Mouse (Mus musculus): ENCODE results near the gene Alkbh6. TPM values are rescaled to one million over a fixed set of nuclear protein-coding genes. Genes with fewer than 3 reads are reported as not detected.

Alkbh6 gene
- polyA plus RNA-seq, 1 experiment from 2014 or later, result 72.1 TPM

DNA sequence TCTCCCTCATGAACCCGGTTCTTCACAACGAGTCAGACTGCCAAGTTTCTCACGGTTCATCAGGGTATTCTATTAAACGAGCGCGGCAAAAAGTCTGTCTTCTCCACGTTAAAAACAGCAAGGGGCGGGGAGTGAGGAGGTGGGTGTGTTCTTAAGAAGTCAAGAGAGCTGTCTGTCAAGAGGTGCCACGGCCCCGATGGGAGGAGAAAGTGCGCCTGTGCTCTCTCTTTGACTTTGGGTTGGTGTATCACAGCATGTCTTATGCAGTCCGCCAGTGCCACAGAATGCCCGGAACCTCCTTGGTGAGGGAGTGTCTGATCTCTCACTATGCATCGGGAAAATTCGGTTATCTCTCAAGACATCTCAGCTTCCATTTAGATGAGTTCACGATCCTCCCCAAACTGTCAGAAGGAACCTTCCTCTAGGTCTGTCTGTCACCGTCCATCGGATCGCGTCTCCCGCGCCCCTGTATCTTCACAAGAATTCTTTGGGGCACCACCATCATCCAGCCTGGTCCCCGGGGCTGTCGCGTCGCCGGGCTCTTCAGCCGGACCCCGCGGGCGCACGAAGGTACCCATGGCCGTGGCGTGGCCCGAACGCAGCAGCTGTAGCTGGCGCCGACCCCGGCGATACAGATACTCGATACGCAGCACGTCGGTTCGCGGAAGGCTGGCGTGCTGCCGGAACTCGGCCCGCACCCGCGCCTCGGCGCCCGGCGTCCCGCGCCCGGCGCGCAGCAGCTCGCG lies 13.2 kb downstream of the Alkbh6 start, which contains the start of gene E130208F15Rik:
Gene E130208F15Rik (plus strand): TSS at position 202 of the 746 bp plus-strand sequence.
- peaks cover 6% of the 10 kb centered on the region; the same call in 1 of the 2 replicates for H3K4me1 ChIP-seq (ENCODE audit: insufficient read depth)
- DNase-seq (peak; percentile 84), ATAC-seq (ENCODE audit: insufficient read depth) (peak; percentile 70)
- under 1% methylated on average over 63 of the region's 63 CpGs for whole genome bisulfite sequencing
- TF ChIP-seq CTCF (IDR thresholded peaks at IDR 0.05; ENCODE audit: low read depth), result no peak
- H3K9me3 ChIP-seq (ENCODE audit: low read depth, low read length), result 0 out of 2 replicates have a peak, but pooled peaks cover 3% of the 10 kb centered on the region
- peak within 1 kb of the TSS; percentile 86 for H3K9ac ChIP-seq
- peak within 1 kb of the TSS; percentile 89 for H3K27ac ChIP-seq (ENCODE audit: low read depth)
- H3K36me3 ChIP-seq (ENCODE audit: insufficient read depth), result no peaks in the 10 kb centered on the region
- H3K27me3 ChIP-seq (ENCODE audit: insufficient read depth, low read length), result no peaks in the 10 kb centered on the region
- H3K4me2 ChIP-seq, result peak within 1 kb of the TSS; percentile 80
- H3K4me3 ChIP-seq (ENCODE audit: low read depth, low read length), result peak within 1 kb of the TSS; percentile 68

DNA sequence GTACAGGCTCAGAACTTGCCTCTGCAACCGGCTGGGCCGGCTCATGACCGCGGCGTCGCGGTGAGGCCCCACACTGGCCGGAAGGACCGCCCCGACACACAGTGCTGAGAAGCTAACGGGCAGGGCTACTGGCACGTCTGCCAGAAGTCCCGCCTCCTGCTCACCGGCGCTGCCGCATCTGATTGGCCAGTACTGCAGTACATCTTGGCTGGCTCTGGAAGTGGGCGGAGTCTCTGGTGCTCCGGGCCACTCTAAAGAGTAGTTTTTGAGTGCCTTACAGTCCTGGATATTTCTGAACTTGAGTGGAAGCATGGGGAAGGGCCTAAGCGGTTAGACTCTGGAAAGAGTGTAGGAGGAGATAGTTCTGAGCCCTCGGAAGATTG lies 13.8 kb downstream of the Alkbh6 start:
- H3K27me3 ChIP-seq (ENCODE audit: insufficient read depth, low read length), result no peaks in the 10 kb centered on the region
- peaks cover 9% of the 10 kb centered on the region; the same call in 1 of the 2 replicates for H3K4me1 ChIP-seq (ENCODE audit: insufficient read depth)
- DNase-seq (peak; percentile 99), ATAC-seq (ENCODE audit: insufficient read depth) (peak; percentile 98)
- no peaks in the 10 kb centered on the region for H3K36me3 ChIP-seq (ENCODE audit: insufficient read depth)
- peak overlapping the region; percentile 89 for H3K27ac ChIP-seq (ENCODE audit: low read depth)
- peak overlapping the region; percentile 80 for H3K4me2 ChIP-seq
- peak overlapping the region; percentile 86 for H3K9ac ChIP-seq
- H3K9me3 ChIP-seq (ENCODE audit: low read depth, low read length), result 0 out of 2 replicates have a peak, but pooled peaks cover 3% of the 10 kb centered on the region
- H3K4me3 ChIP-seq (ENCODE audit: low read depth, low read length), result peak overlapping the region; percentile 68
- under 1% methylated on average over 20 of the region's 20 CpGs for WGBS
- no peak for TF ChIP-seq CTCF (IDR thresholded peaks at IDR 0.05; ENCODE audit: low read depth)

DNA sequence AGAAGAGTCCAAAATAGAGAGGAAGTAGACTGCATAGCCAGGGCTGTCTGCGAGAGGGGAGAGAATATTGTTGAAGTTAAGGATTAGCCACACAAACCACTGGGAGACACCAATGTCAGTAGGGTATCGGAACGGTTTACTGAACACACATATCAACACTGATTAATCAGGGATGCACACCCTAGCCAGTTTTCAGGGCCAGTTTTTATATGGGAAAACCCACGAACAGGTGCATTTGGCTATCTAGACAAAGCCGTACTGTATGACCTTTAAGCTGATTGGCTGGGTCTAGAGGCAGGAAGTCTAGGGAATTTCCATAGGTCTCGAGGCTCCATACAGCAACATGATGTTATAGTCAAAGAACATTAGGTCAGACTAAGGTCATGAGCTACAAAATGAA lies 14.3 kb downstream of the Alkbh6 start:
- Histone ChIP-seq H3K9ac (peak overlapping the region; percentile 49), H3K4me2 (peak overlapping the region; percentile 80), H3K4me3 (ENCODE audit: low read depth, low read length) (peak overlapping the region; percentile 68), H3K9me3 (ENCODE audit: low read depth, low read length) (0 out of 2 replicates have a peak, but pooled peaks cover 3% of the 10 kb centered on the region), H3K27me3 (ENCODE audit: insufficient read depth, low read length) (no peaks in the 10 kb centered on the region), H3K36me3 (ENCODE audit: insufficient read depth) (no peaks in the 10 kb centered on the region), H3K4me1 (ENCODE audit: insufficient read depth) (peaks cover 13% of the 10 kb centered on the region; the same call in 1 of the 2 replicates), H3K27ac (ENCODE audit: low read depth) (peak overlapping the region; percentile 89)
- ATAC-seq (ENCODE audit: insufficient read depth) (no peak), DNase-seq (no peak)
- 24% methylated on average over 6 of the region's 6 CpGs for WGBS
- TF ChIP-seq CTCF (IDR thresholded peaks at IDR 0.05; ENCODE audit: low read depth), result no peak

DNA sequence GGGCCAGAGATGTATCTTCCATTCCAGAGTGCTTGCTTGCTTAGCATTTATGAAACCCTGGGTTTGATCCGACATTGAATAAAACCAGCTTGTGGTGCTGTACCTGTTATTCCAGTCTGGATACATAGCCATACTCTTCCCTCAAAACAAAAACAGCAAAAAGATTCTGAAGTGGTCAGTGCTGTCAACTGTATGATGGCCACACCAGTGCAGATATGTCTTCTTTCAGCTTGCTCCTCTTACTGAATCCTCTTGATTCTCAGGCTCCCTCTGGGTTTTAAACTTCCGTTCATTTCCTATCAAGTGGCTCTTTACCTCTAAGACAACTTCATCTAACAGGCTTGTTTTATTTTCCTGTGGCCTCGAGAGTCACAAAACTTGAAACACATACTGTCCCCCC lies 15.3 kb downstream of the Alkbh6 start, which contains the start of gene Sdhaf1:
Gene Sdhaf1 (minus strand): TSS at position 101 of the 400 bp plus-strand sequence.
- ATAC-seq (ENCODE audit: insufficient read depth) (no peak), DNase-seq (no peak)
- 68% methylated on average over 3 of the region's 3 CpGs for WGBS
- no peaks in the 10 kb centered on the region for H3K27me3 ChIP-seq (ENCODE audit: insufficient read depth, low read length)
- no peaks in the 10 kb centered on the region for H3K36me3 ChIP-seq (ENCODE audit: insufficient read depth)
- no peak for TF ChIP-seq CTCF (IDR thresholded peaks at IDR 0.05; ENCODE audit: low read depth)
- H3K9me3 ChIP-seq (ENCODE audit: low read depth, low read length), result 0 out of 2 replicates have a peak, but pooled peaks cover 3% of the 10 kb centered on the region
- peak within 1 kb of the TSS; percentile 68 for H3K4me3 ChIP-seq (ENCODE audit: low read depth, low read length)
- H3K27ac ChIP-seq (ENCODE audit: low read depth), result peak within 1 kb of the TSS; percentile 89
- peak within 1 kb of the TSS; percentile 80 for H3K4me2 ChIP-seq
- H3K4me1 ChIP-seq (ENCODE audit: insufficient read depth), result peaks cover 20% of the 10 kb centered on the region; the same call in 1 of the 2 replicates
- H3K9ac ChIP-seq, result peak within 1 kb of the TSS; percentile 49

DNA sequence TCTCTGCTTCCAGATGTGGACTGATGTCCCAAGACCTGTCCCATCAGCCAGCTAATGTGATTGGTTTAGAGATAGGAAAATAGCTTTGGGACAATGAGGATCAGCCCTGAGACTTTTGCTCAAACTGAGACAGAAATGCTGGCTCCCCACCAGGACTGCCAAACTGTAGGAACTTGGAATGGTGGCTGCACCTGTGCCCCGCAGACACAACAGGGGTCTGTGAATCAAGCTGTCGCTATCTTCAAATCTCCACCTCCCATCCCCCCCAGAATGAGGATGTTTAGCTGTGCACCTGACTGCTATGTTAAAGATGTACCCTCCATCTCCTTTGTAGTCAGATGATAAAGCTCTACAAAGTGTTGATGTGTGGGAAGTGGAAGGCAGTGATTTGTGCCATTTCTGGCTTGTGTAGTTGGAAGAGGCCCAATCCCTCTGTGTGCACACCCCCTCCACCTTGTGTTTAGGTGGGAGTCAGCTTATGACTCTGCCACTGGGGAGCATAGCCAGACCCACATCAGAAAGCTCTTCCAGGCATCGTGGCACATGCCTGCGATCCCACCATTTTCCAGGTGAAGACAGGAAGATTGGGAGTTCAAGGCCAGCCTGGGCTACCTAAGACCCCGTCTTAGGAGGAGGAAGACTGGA lies 15.9 kb downstream of the Alkbh6 start:
- no peak overlapping the region for H3K4me2 ChIP-seq
- ATAC-seq (ENCODE audit: insufficient read depth) (no peak), DNase-seq (no peak)
- no peaks in the 10 kb centered on the region for H3K36me3 ChIP-seq (ENCODE audit: insufficient read depth)
- no peak overlapping the region for H3K9ac ChIP-seq
- 83% methylated on average over 5 of the region's 5 CpGs for WGBS
- H3K4me1 ChIP-seq (ENCODE audit: insufficient read depth), result peaks cover 20% of the 10 kb centered on the region; the same call in 1 of the 2 replicates
- H3K9me3 ChIP-seq (ENCODE audit: low read depth, low read length), result 0 out of 2 replicates have a peak, but pooled peaks cover 3% of the 10 kb centered on the region
- H3K27me3 ChIP-seq (ENCODE audit: insufficient read depth, low read length), result no peaks in the 10 kb centered on the region
- H3K27ac ChIP-seq (ENCODE audit: low read depth), result no peak overlapping the region
- TF ChIP-seq CTCF (IDR thresholded peaks at IDR 0.05; ENCODE audit: low read depth), result no peak
- H3K4me3 ChIP-seq (ENCODE audit: low read depth, low read length), result no peak overlapping the region

DNA sequence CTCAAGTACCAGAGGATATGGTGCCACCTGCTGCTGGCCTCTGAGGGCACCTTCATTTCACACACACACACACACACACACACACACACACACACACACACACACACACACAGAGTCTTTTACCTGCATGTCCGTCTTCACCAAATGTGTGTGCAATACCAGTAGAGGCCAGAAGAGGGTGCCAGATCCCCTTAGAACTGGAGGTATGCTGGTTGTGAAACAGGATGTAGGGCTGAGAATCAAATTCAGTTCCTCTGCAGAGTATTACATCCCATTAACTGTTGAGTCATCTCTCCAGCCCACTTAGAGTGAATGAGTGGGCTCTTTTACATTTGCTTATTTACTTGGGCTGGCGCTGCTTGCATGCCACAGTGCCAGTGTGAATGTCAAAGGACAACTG lies 16.8 kb downstream of the Alkbh6 start:
- WGBS, result 50% methylated on average over 2 of the region's 2 CpGs
- Histone ChIP-seq H3K9me3 (ENCODE audit: low read depth, low read length) (0 out of 2 replicates have a peak, but pooled peaks cover 3% of the 10 kb centered on the region), H3K27me3 (ENCODE audit: insufficient read depth, low read length) (no peaks in the 10 kb centered on the region), H3K4me1 (ENCODE audit: insufficient read depth) (peaks cover 20% of the 10 kb centered on the region; the same call in 1 of the 2 replicates), H3K27ac (ENCODE audit: low read depth) (no peak overlapping the region), H3K36me3 (ENCODE audit: insufficient read depth) (no peaks in the 10 kb centered on the region), H3K4me2 (no peak overlapping the region), H3K4me3 (ENCODE audit: low read depth, low read length) (no peak overlapping the region), H3K9ac (no peak overlapping the region)
- peak; percentile 59 for DNase-seq
- ATAC-seq (ENCODE audit: insufficient read depth), result no peak
- peak; percentile 74 for TF ChIP-seq CTCF (IDR thresholded peaks at IDR 0.05; ENCODE audit: low read depth)

DNA sequence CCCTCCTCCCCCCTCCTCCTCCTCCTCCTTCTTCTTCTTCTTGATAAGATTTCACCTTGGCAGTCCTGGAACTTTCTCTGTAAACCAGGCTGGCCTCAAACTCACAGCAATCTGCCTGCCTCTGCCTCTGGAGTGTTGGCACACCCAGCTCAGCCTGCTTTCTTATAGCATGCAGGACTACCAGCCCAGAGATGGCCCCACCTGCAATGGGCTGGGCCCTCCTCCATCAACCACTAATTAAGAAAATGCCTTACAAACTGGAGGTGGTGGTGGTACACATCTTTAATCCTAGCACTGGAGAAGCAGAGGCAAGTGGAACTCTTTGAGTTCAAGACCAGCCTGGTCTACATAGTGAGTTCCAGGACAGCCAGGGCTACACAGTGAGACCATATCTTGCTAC lies 17.9 kb downstream of the Alkbh6 start:
- no peak overlapping the region for H3K4me2 ChIP-seq
- DNase-seq (no peak), ATAC-seq (ENCODE audit: insufficient read depth) (no peak)
- no peak overlapping the region for H3K4me3 ChIP-seq (ENCODE audit: low read depth, low read length)
- H3K9ac ChIP-seq, result no peak overlapping the region
- no peaks in the 10 kb centered on the region for H3K36me3 ChIP-seq (ENCODE audit: insufficient read depth)
- H3K9me3 ChIP-seq (ENCODE audit: low read depth, low read length), result 0 out of 2 replicates have a peak, but pooled peaks cover 3% of the 10 kb centered on the region
- no peak overlapping the region for H3K27ac ChIP-seq (ENCODE audit: low read depth)
- no peak for TF ChIP-seq CTCF (IDR thresholded peaks at IDR 0.05; ENCODE audit: low read depth)
- H3K27me3 ChIP-seq (ENCODE audit: insufficient read depth, low read length), result no peaks in the 10 kb centered on the region
- H3K4me1 ChIP-seq (ENCODE audit: insufficient read depth), result peaks cover 20% of the 10 kb centered on the region; the same call in 1 of the 2 replicates

All from lung, embryonic 14.5 days (tissue).